Mouse (Mus musculus): ENCODE measurements around the gene Egflam. TPM values are rescaled to one million over a fixed set of nuclear protein-coding genes. Genes with fewer than 3 reads are reported as not detected.

Gene Egflam
- polyA plus RNA-seq (2012; rRNA removed) (0.18 and 0.19 TPM in 2 replicates), polyA plus RNA-seq (2014; fragmentation: Nextera tagmentation; extraction: Ambion mirVana) (0.28 and 0.51 TPM in 2 replicates)

GRCm38 (mm10) chr15:7397818-7398608 is at the start of gene Egflam:
Egflam (minus strand) TSS chr15:7398395.
- Histone ChIP-seq H3K27ac (no peak within 1 kb of the TSS), H3K36me3 (replicated peaks; ENCODE audit: control insufficient read depth, insufficient read depth, low read depth) (no peaks in the 10 kb centered on the region), H3K27me3 (ENCODE audit: control insufficient read depth, insufficient read depth, low read length) (peaks cover 14% of the 10 kb centered on the region), H3K9ac (replicated peaks) (no peak within 1 kb of the TSS), H3K4me1 (replicated peaks; ENCODE audit: control insufficient read depth in 2 of 2, insufficient read depth in 2 of 2, low read length in 1 of 2) (no peaks in the 10 kb centered on the region), H3K4me2 (ENCODE audit: low read depth) (peak within 1 kb of the TSS; percentile 56), H3K4me3 (ENCODE audit: insufficient read depth in 1 of 2, low read depth in 2 of 2, low read length in 2 of 2) (peak within 1 kb of the TSS; percentile 27 to 38; a peak in 3 of 4 replicates), H3K9me3 (ENCODE audit: control insufficient read depth, low read length) (no peaks in the 10 kb centered on the region)
- no peak for TF ChIP-seq CTCF (IDR thresholded peaks at IDR 0.05; ENCODE audit: low read depth)
- TF ChIP-seq EP300 (IDR thresholded peaks at IDR 0.05; ENCODE audit: low read depth) = no peak
- ATAC-seq (ENCODE audit: insufficient read depth) (no peak), DNase-seq (ENCODE audit: low read depth in 3 of 3, low spot score in 3 of 3) (no peak)
- 2% methylated on average over 61 of the region's 62 CpGs for WGBS (ENCODE audit: insufficient replicate concordance)

- no peak for ATAC-seq (ENCODE audit: insufficient read depth)
- Histone ChIP-seq H3K9me3 (ENCODE audit: control insufficient read depth, low read length) (no peaks in the 10 kb centered on the region), H3K4me2 (ENCODE audit: low read depth) (no peak overlapping the region), H3K9ac (replicated peaks) (no peak overlapping the region), H3K36me3 (replicated peaks; ENCODE audit: control insufficient read depth, insufficient read depth, low read depth) (no peaks in the 10 kb centered on the region), H3K27ac (no peak overlapping the region), H3K27me3 (ENCODE audit: control insufficient read depth, insufficient read depth, low read length) (no peaks in the 10 kb centered on the region), H3K4me3 (ENCODE audit: insufficient read depth in 1 of 2, low read depth in 2 of 2, low read length in 2 of 2) (no peak overlapping the region), H3K4me1 (replicated peaks; ENCODE audit: control insufficient read depth in 2 of 2, insufficient read depth in 2 of 2, low read length in 1 of 2) (no peaks in the 10 kb centered on the region)
- WGBS (ENCODE audit: insufficient replicate concordance) = 45% methylated on average over 17 of the region's 17 CpGs
- TF ChIP-seq EP300 (IDR thresholded peaks at IDR 0.05; ENCODE audit: low read depth) (no peak), CTCF (IDR thresholded peaks at IDR 0.05; ENCODE audit: low read depth) (peak; percentile 10; the same call in 1 of the 2 replicates)
- no peak for DNase-seq (ENCODE audit: low read depth in 3 of 3, low spot score in 3 of 3)
These were observed 45.5 kb upstream of the Egflam start for GRCm38 (mm10) chr15:7443396-7444315.

DNA sequence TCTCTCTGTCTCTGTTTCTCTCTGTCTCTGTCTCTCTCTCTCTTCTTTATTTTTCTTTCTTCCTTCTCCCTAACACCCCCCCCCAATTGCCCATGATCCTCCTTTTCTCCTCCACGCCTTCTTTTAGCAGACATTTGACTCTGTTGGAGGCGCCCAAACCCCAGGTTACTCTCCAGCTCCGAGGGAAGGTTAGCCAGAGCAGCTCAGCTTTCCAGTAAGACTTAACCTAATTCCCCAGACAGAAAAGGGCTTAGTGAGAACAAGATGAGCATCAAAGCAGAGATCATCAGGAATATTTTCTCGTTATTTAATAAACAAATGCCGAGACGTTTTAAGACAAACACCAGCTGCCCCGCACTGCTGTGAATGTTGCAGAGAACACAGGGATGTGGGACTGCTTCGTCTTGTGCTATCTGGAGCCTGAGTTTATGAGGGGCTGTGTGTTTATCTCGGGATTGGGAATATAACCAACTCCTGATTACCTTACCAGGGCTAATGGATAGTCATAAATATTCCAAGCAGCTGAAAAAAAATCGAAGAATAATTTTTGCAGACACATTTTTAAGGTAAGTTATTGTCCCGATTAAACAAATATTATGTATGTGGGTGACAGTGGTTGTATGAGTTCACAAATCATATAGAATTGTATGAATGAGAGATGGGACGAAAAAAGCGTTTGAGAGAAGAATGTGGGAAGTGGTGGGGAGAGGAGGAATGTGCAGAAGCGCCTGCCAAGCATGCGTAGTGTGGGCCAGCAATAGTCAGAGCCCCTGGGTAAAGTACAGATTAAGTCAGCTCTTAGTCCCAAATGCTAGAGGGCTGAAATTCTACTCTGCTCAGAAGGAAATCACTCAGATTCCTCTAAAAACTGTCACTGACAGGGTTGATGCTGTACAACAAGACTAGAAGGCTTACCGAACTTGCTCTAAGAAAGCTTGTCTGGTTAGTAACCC is 44.2 kb upstream of the Egflam start:
- Histone ChIP-seq H3K27ac (no peak overlapping the region), H3K27me3 (ENCODE audit: control insufficient read depth, insufficient read depth, low read length) (no peaks in the 10 kb centered on the region), H3K9me3 (ENCODE audit: control insufficient read depth, low read length) (no peaks in the 10 kb centered on the region), H3K36me3 (replicated peaks; ENCODE audit: control insufficient read depth, insufficient read depth, low read depth) (no peaks in the 10 kb centered on the region), H3K4me3 (ENCODE audit: insufficient read depth in 1 of 2, low read depth in 2 of 2, low read length in 2 of 2) (no peak overlapping the region), H3K4me1 (replicated peaks; ENCODE audit: control insufficient read depth in 2 of 2, insufficient read depth in 2 of 2, low read length in 1 of 2) (no peaks in the 10 kb centered on the region), H3K4me2 (ENCODE audit: low read depth) (no peak overlapping the region), H3K9ac (replicated peaks) (no peak overlapping the region)
- no peak for DNase-seq (ENCODE audit: low read depth in 3 of 3, low spot score in 3 of 3)
- WGBS (ENCODE audit: insufficient replicate concordance) = 48% methylated on average over 16 of the region's 16 CpGs
- TF ChIP-seq EP300 (IDR thresholded peaks at IDR 0.05; ENCODE audit: low read depth) (no peak), CTCF (IDR thresholded peaks at IDR 0.05; ENCODE audit: low read depth) (no peak)
- no peak for ATAC-seq (ENCODE audit: insufficient read depth)

GRCm38 (mm10) chr15:7424282-7424681 is 26.1 kb upstream of the Egflam start:
- Histone ChIP-seq H3K27ac (no peak overlapping the region), H3K4me2 (ENCODE audit: low read depth) (no peak overlapping the region), H3K4me3 (ENCODE audit: insufficient read depth in 1 of 2, low read depth in 2 of 2, low read length in 2 of 2) (no peak overlapping the region), H3K27me3 (ENCODE audit: control insufficient read depth, insufficient read depth, low read length) (no peaks in the 10 kb centered on the region), H3K9ac (replicated peaks) (no peak overlapping the region), H3K4me1 (replicated peaks; ENCODE audit: control insufficient read depth in 2 of 2, insufficient read depth in 2 of 2, low read length in 1 of 2) (no peaks in the 10 kb centered on the region), H3K36me3 (replicated peaks; ENCODE audit: control insufficient read depth, insufficient read depth, low read depth) (no peaks in the 10 kb centered on the region), H3K9me3 (ENCODE audit: control insufficient read depth, low read length) (no peaks in the 10 kb centered on the region)
- DNase-seq (ENCODE audit: low read depth in 3 of 3, low spot score in 3 of 3) (no peak), ATAC-seq (ENCODE audit: insufficient read depth) (no peak)
- no peak for TF ChIP-seq CTCF (IDR thresholded peaks at IDR 0.05; ENCODE audit: low read depth)
- TF ChIP-seq EP300 (IDR thresholded peaks at IDR 0.05; ENCODE audit: low read depth) = no peak
- WGBS (ENCODE audit: insufficient replicate concordance) = 57% methylated on average over 2 of the region's 2 CpGs
